Mouse (Mus musculus) heart, adult 2 months (tissue): ENCODE measurements around the gene Sptbn4.

Source experiments
- CTCF ChIP-seq: fragments of 200-600 bp; IDR thresholded peaks from 2 replicates; pipeline ENCODE4 v1.8.1; 2022; ENCODE audit warnings: antibody characterized with exemption, mild to moderate bottlenecking, moderate library complexity
- EP300 ChIP-seq: fragments of 200-500 bp; IDR thresholded peaks from 2 replicates; pipeline ENCODE4 v1.6.1; 2011; ENCODE audit warnings: low read depth, low read length, control low read depth; ENCODE audit not compliant: insufficient read depth
- POLR2A ChIP-seq: fragments of 200-500 bp; IDR thresholded peaks from 2 replicates; pipeline ENCODE4 v1.6.1; 2011; ENCODE audit warnings: mild to moderate bottlenecking, low read depth, low read length, control low read depth; ENCODE audit not compliant: insufficient read depth

DNA sequence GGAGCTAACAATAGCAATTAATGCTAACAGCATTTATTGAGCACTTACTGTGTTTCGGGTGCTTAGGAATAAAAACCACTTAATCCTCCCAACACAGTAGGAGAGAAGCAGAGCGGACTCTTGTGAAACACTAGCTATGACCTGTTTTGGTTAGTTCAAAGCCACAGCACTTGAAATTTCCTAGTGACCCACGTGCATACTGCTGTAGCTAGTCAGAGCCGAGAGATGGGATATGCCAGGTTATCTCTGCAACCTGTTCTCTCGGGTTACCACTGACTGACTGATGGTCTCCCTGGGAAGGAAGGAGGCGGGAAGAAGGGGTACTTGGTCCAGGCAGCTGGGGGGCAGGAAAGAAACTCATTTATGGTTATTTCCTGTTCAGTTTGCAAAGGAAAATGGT lies 13.0 kb upstream of the Sptbn4 start:
- TF ChIP-seq EP300 (no peak), CTCF (no peak), POLR2A (no peak)
